Mouse (Mus musculus) C2C12 (cell line): ENCODE results near the gene Pim1.

ENCODE experiments used
- CTCF ChIP-seq: IDR thresholded peaks from one replicate; pipeline ENCODE4 v1.5.1; 2011; ENCODE audit not compliant: control insufficient read depth, insufficient read depth, insufficient read length
- MYOG ChIP-seq: IDR thresholded peaks from one replicate; pipeline ENCODE4 v1.6.1; 2011; ENCODE audit not compliant: control insufficient read depth, insufficient read length; ENCODE audit errors: extremely low read depth
- USF1 ChIP-seq: IDR thresholded peaks from one replicate; pipeline ENCODE4 v1.6.1; 2011; ENCODE audit warnings: low read depth, mild to moderate bottlenecking, control low read depth, moderate library complexity

DNA sequence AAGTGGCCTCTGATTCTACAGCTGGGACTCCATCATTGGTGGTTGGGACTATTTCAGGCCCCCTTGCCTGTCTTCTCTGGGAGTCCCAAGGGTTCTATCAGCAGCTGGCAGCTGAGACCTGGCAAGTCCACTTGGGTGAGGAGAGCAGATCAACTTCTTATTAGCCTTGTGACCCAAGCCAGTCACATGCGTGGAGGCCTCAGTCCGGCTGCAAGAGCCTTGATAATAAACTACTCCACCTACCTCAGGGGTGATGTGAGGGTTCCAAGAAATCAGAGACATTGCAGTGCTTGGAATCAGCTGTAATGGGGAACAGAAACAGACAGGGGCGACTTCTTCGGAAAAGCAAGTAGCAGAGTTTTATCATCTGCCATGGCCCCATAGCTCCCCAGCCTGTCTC is 46.8 kb upstream of the Pim1 start:
- no peak for TF ChIP-seq USF1
- no peak for TF ChIP-seq MYOG
- no peak for TF ChIP-seq CTCF
